Mouse (Mus musculus): ENCODE data around the gene Zfpm1.

Gene Zfpm1

GRCm38 (mm10) chr8:122274651-122275391 is 7.1 kb upstream of the Zfpm1 start:
- DNase-seq (ENCODE audit: low spot score in 2 of 2), result no peak

GRCm38 (mm10) chr8:122276308-122276707 is 5.6 kb upstream of the Zfpm1 start:
- no peak for DNase-seq (ENCODE audit: low spot score in 2 of 2)

- no peak for DNase-seq (ENCODE audit: low spot score in 2 of 2)
These were observed 4.5 kb upstream of the Zfpm1 start for GRCm38 (mm10) chr8:122277204-122277995.

- DNase-seq (ENCODE audit: low spot score in 2 of 2), result no peak
These were observed 1.8 kb upstream of the Zfpm1 start for GRCm38 (mm10) chr8:122280156-122280555.

GRCm38 (mm10) chr8:122280588-122281316 is 1.2 kb upstream of the Zfpm1 start:
- DNase-seq (ENCODE audit: low spot score in 2 of 2), result no peak

GRCm38 (mm10) chr8:122281317-122282034 is 465 bp upstream of the Zfpm1 start:
- peak; percentile 97 to 98 for DNase-seq (ENCODE audit: low spot score in 2 of 2)

- DNase-seq (ENCODE audit: low spot score in 2 of 2), result no peak
These were observed 787 bp downstream of the Zfpm1 start for GRCm38 (mm10) chr8:122282501-122283355.

- DNase-seq (ENCODE audit: low spot score in 2 of 2), result peak; percentile 47
These were observed 1.6 kb downstream of the Zfpm1 start for GRCm38 (mm10) chr8:122283356-122284202.

- peak in 1 of 2 experiments; percentile 38 for DNase-seq (ENCODE audit: low spot score in 2 of 2)
These were observed 2.3 kb downstream of the Zfpm1 start for GRCm38 (mm10) chr8:122284203-122284658.

GRCm38 (mm10) chr8:122284659-122285261 is 2.8 kb downstream of the Zfpm1 start:
- no peak for DNase-seq (ENCODE audit: low spot score in 2 of 2)

- no peak for DNase-seq (ENCODE audit: low spot score in 2 of 2)
These were observed 3.8 kb downstream of the Zfpm1 start for GRCm38 (mm10) chr8:122285727-122286126.

- DNase-seq (ENCODE audit: low spot score in 2 of 2), result no peak
These were observed 5.0 kb downstream of the Zfpm1 start for GRCm38 (mm10) chr8:122286899-122287298.

GRCm38 (mm10) chr8:122287742-122288141 is 5.8 kb downstream of the Zfpm1 start:
- no peak for DNase-seq (ENCODE audit: low spot score in 2 of 2)

GRCm38 (mm10) chr8:122288344-122288743 is 6.4 kb downstream of the Zfpm1 start:
- no peak for DNase-seq (ENCODE audit: low spot score in 2 of 2)

GRCm38 (mm10) chr8:122291075-122291474 is 9.1 kb downstream of the Zfpm1 start:
- DNase-seq (ENCODE audit: low spot score in 2 of 2), result no peak

GRCm38 (mm10) chr8:122291549-122291948 is 9.6 kb downstream of the Zfpm1 start:
- DNase-seq (ENCODE audit: low spot score in 2 of 2), result no peak

GRCm38 (mm10) chr8:122293484-122293883 is 11.5 kb downstream of the Zfpm1 start:
- no peak for DNase-seq (ENCODE audit: low spot score in 2 of 2)

GRCm38 (mm10) chr8:122294273-122294683 is 12.3 kb downstream of the Zfpm1 start:
- DNase-seq (ENCODE audit: low spot score in 2 of 2), result no peak

GRCm38 (mm10) chr8:122295389-122295788 is 13.4 kb downstream of the Zfpm1 start:
- DNase-seq (ENCODE audit: low spot score in 2 of 2), result no peak

Measured in frontal cortex, postnatal 14 days (tissue).